Mouse (Mus musculus): Measurements from ENCODE around the gene Nf1. TPM values are rescaled to one million over a fixed set of nuclear protein-coding genes. Genes with fewer than 3 reads are reported as not detected.
A peak's percentile ranks its signal among the peaks of the same experiment; 100 is the strongest.

The Nf1 gene
- total and polyA plus RNA-seq, 3 experiments = 8.5 to 30.9 (median 30.5) TPM

DNA sequence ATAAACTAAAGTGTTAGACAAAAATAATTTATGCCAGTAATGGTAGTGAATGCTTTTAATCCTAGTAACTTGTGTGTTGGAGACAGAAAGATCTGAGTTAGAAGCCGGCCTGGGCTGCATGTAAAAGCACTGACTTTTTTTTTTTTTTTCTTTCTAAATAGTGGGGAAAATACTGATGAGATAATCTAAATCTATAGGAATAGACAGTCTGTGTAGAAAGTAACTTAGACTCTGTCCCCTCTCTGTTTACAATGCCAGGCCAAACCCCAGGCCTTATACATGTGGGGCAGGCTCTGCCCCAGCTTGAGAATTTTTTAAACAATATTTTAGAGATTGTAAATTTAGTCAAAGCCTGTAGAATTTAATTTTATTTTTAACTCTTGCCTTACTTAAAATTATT, 183.5 kb downstream of the Nf1 start:
- Histone ChIP-seq H3K4me1 (ENCODE audit: control insufficient read depth, insufficient read depth, low read length) (peaks cover 4% of the 10 kb centered on the region), H3K9ac (ENCODE audit: low read depth, low read length) (no peak overlapping the region), H3K36me3 (ENCODE audit: control insufficient read depth, insufficient read depth, low read length) (no peaks in the 10 kb centered on the region), H3K27me3 (ENCODE audit: control insufficient read depth, insufficient read depth, low read length) (no peaks in the 10 kb centered on the region), H3K79me2 (replicated peaks; ENCODE audit: control insufficient read depth, insufficient read depth, low read length) (no peaks in the 10 kb centered on the region), H3K27ac (no peak overlapping the region), H3K4me3 (no peak overlapping the region)
- intact Hi-C loops (cut with DNase I) = no loop called here
- TF ChIP-seq POLR2A (IDR thresholded peaks at IDR 0.05; ENCODE audit: insufficient read depth, low read depth, low read length) (no peak), CTCF (IDR thresholded peaks at IDR 0.05) (no peak), EP300 (IDR thresholded peaks at IDR 0.05; ENCODE audit: insufficient read depth, low read depth, low read length) (no peak)
- no peak for DNase-seq
- WGBS = 85% methylated on average over 1 of the region's 1 CpGs

DNA sequence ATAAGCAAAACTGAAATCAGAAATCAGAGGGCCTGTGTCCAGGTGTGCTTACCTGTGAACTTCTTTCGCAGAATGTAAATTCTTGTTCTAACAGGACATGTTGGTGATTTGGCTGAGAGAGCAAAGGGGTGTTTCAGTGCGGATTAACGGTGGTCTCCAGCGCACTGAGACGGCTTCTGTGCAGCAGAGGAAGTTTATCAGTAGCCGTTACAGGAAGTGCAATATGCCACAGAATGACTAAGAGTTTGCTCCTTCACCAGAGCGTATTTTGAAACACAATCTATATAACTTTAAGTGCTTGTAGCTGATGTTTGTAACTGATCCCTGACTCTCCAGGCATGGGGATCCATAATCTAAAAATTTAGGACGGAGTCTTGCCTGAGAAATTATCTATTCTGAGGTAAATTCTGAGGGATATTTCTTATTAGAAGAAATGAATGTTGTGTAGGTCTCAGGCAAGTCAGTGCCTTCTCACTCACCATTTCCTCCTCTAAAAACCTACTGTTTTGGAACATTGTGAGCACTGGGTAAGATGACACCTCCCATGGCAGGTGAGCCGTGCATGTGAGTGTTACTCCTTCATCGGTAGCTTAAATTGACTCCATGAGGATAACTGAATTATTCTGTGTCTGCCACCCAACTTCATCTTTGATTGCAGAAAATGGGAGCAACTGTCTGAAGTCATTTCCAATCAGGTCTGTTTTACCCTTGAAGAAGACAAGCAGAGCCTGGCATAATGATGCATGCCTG, 184.2 kb downstream of the Nf1 start, which contains the start of gene Evi2b:
Gene Evi2b, minus strand, starts transcription at position 203 of the 750 bp plus-strand sequence.
- no peak for TF ChIP-seq EP300 (IDR thresholded peaks at IDR 0.05; ENCODE audit: insufficient read depth, low read depth, low read length)
- TF ChIP-seq CTCF (IDR thresholded peaks at IDR 0.05) = no peak
- 0 out of 2 replicates have a peak, but pooled peaks have one; percentile 26 for TF ChIP-seq POLR2A (IDR thresholded peaks at IDR 0.05; ENCODE audit: insufficient read depth, low read depth, low read length)
- intact Hi-C loops (cut with DNase I) = no loop called here
- Histone ChIP-seq H3K27me3 (ENCODE audit: control insufficient read depth, insufficient read depth, low read length) (no peaks in the 10 kb centered on the region), H3K9ac (ENCODE audit: low read depth, low read length) (no peak within 1 kb of the TSS), H3K4me3 (no peak within 1 kb of the TSS), H3K27ac (no peak within 1 kb of the TSS), H3K4me1 (ENCODE audit: control insufficient read depth, insufficient read depth, low read length) (peaks cover 4% of the 10 kb centered on the region), H3K36me3 (ENCODE audit: control insufficient read depth, insufficient read depth, low read length) (no peaks in the 10 kb centered on the region), H3K79me2 (replicated peaks; ENCODE audit: control insufficient read depth, insufficient read depth, low read length) (no peaks in the 10 kb centered on the region)
- DNase-seq = no peak
- 64% methylated on average over 10 of the region's 10 CpGs for WGBS

GRCm38 (mm10) chr11:79524310-79524575, 184.8 kb downstream of the Nf1 start:
- Histone ChIP-seq H3K27ac (no peak overlapping the region), H3K79me2 (replicated peaks; ENCODE audit: control insufficient read depth, insufficient read depth, low read length) (no peaks in the 10 kb centered on the region), H3K9ac (ENCODE audit: low read depth, low read length) (no peak overlapping the region), H3K4me3 (no peak overlapping the region), H3K4me1 (ENCODE audit: control insufficient read depth, insufficient read depth, low read length) (peaks cover 4% of the 10 kb centered on the region), H3K36me3 (ENCODE audit: control insufficient read depth, insufficient read depth, low read length) (no peaks in the 10 kb centered on the region), H3K27me3 (ENCODE audit: control insufficient read depth, insufficient read depth, low read length) (no peaks in the 10 kb centered on the region)
- TF ChIP-seq POLR2A (IDR thresholded peaks at IDR 0.05; ENCODE audit: insufficient read depth, low read depth, low read length) = no peak
- intact Hi-C loops (cut with DNase I) = no loop called here
- WGBS = 78% methylated on average over 1 of the region's 1 CpGs
- DNase-seq = no peak

GRCm38 (mm10) chr11:79526549-79526948, 187.1 kb downstream of the Nf1 start:
- TF ChIP-seq CTCF (IDR thresholded peaks at IDR 0.05) = no peak
- Histone ChIP-seq H3K9ac (ENCODE audit: low read depth, low read length) (no peak overlapping the region), H3K27ac (peak overlapping the region; percentile 32; the same call in 1 of the 2 replicates), H3K79me2 (replicated peaks; ENCODE audit: control insufficient read depth, insufficient read depth, low read length) (no peaks in the 10 kb centered on the region), H3K36me3 (ENCODE audit: control insufficient read depth, insufficient read depth, low read length) (no peaks in the 10 kb centered on the region), H3K4me3 (no peak overlapping the region), H3K27me3 (ENCODE audit: control insufficient read depth, insufficient read depth, low read length) (no peaks in the 10 kb centered on the region), H3K4me1 (ENCODE audit: control insufficient read depth, insufficient read depth, low read length) (peaks cover 4% of the 10 kb centered on the region)
- 76% methylated on average over 3 of the region's 3 CpGs for WGBS
- intact Hi-C loops (cut with DNase I) = no loop called here
- DNase-seq = no peak

DNA sequence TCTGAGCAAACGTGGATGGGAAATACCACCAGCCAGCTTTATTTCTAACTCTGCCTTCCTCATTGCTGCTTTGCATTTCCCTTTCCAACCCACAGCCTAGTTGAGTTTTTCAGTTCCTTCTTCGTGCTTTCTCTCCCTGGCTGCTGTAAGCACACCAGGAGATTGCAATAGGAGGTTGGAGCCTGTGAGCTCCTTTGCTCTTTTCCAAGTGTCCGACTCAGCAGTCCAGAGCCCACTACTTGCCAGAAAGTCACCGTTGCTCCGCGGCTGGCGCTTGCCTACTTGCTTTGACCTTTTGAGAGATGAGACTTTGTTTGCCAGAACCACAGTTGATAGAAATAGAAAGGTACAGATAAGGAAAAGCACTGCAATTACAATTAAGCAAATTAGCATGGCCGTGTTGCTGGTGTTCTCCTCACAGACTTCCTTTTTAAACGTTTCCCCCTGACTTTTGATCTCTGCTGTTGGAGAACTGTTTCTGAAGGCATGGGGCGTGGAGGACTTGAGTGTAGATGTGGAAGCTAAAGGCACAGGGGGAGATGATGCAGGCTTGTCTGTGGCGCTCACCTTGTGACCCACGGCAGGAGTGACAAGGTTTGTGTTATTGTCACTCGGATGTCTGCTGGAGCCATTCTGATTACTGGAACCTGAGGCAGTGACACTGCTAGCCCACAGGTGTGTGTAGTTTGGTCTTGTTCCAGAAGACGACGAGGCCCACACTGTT, 187.7 kb downstream of the Nf1 start:
- H3K4me3 ChIP-seq = no peak overlapping the region
- peak overlapping the region; percentile 32; the same call in 1 of the 2 replicates for H3K27ac ChIP-seq
- no peaks in the 10 kb centered on the region for H3K27me3 ChIP-seq (ENCODE audit: control insufficient read depth, insufficient read depth, low read length)
- H3K79me2 ChIP-seq (replicated peaks; ENCODE audit: control insufficient read depth, insufficient read depth, low read length) = no peaks in the 10 kb centered on the region
- no peak overlapping the region for H3K9ac ChIP-seq (ENCODE audit: low read depth, low read length)
- 46% methylated on average over 15 of the region's 15 CpGs for WGBS
- TF ChIP-seq EP300 (IDR thresholded peaks at IDR 0.05; ENCODE audit: insufficient read depth, low read depth, low read length) = no peak
- no peak for TF ChIP-seq POLR2A (IDR thresholded peaks at IDR 0.05; ENCODE audit: insufficient read depth, low read depth, low read length)
- no peak for TF ChIP-seq CTCF (IDR thresholded peaks at IDR 0.05)
- intact Hi-C loops (cut with DNase I) = no loop called here
- no peaks in the 10 kb centered on the region for H3K36me3 ChIP-seq (ENCODE audit: control insufficient read depth, insufficient read depth, low read length)
- H3K4me1 ChIP-seq (ENCODE audit: control insufficient read depth, insufficient read depth, low read length) = peaks cover 4% of the 10 kb centered on the region
- DNase-seq = peak; percentile 43 to 65

- Histone ChIP-seq H3K9ac (ENCODE audit: low read depth, low read length) (no peak overlapping the region), H3K27me3 (ENCODE audit: control insufficient read depth, insufficient read depth, low read length) (no peaks in the 10 kb centered on the region), H3K4me1 (ENCODE audit: control insufficient read depth, insufficient read depth, low read length) (peaks cover 4% of the 10 kb centered on the region), H3K4me3 (no peak overlapping the region), H3K27ac (0 out of 2 replicates have a peak overlapping the region, but pooled peaks have one; percentile 32), H3K36me3 (ENCODE audit: control insufficient read depth, insufficient read depth, low read length) (no peaks in the 10 kb centered on the region), H3K79me2 (replicated peaks; ENCODE audit: control insufficient read depth, insufficient read depth, low read length) (no peaks in the 10 kb centered on the region)
- 72% methylated on average over 5 of the region's 5 CpGs for WGBS
- peak in 1 of 2 experiments; percentile 40 for DNase-seq
- intact Hi-C loops (cut with DNase I) = no loop called here
- TF ChIP-seq CTCF (IDR thresholded peaks at IDR 0.05) = no peak
- TF ChIP-seq POLR2A (IDR thresholded peaks at IDR 0.05; ENCODE audit: insufficient read depth, low read depth, low read length) = 0 out of 2 replicates have a peak, but pooled peaks have one; percentile 19
Measured at GRCm38 (mm10) chr11:79527739-79528384, 188.4 kb downstream of the Nf1 start.

All from heart, adult 2 months (tissue).